Mouse (Mus musculus) olfactory bulb, adult 2 months (tissue): ENCODE data around the gene Prm3.

Source experiments
- CTCF ChIP-seq: fragments of 200-500 bp; IDR thresholded peaks from 2 replicates; pipeline ENCODE4 v1.5.1; 2012; ENCODE audit warnings: low read depth, mild to moderate bottlenecking, low read length, moderate library complexity; ENCODE audit not compliant: insufficient read depth
- POLR2A ChIP-seq: fragments of 200-500 bp; IDR thresholded peaks from 2 replicates; pipeline ENCODE4 v1.6.1; 2012; ENCODE audit warnings: mild to moderate bottlenecking, low read depth, low read length, moderate library complexity; ENCODE audit not compliant: insufficient read depth

DNA sequence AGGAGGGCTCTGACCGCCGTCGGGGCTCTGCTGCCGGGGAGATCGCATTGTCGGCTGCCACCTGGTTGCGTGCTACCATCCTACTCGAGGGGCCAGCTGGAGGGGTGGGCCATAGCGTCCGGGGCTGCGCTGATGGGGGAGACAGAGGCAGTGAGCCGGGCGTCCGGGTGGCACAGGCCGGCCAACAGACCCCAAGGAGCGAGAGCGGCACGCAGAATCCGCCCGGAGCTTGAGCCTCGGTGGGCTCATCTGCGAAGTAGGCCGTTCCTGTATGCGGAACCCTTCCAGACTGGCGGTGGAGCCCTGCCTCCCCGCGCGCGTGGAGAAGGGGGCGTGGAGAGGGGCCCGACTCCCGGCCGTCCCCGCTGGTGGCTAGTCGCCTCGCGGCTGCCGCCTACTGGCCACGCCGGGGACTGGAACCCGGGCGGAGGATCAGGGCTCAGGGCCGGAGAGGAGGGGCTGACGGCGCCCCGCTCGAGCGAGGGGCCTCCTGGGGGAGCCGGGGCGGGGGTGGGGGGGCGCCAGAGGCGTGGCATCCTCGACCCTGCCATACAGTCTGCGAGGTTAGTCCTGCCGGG lies 5.8 kb downstream of the Prm3 start:
- no peak for TF ChIP-seq POLR2A
- peak; percentile 78 for TF ChIP-seq CTCF
